Mouse (Mus musculus) cortical plate, adult 2 months (tissue): ENCODE results near the gene Lrrc23. TPM values are rescaled to one million over a fixed set of nuclear protein-coding genes. Genes with fewer than 3 reads are reported as not detected.
A peak's percentile ranks its signal among the peaks of the same experiment; 100 is the strongest.
"Not testable (repeated sequence)": the region's sequence is repeated elsewhere in the genome, so short reads cannot be mapped to it uniquely, and the experiment has no call there.

Experiments used
- H3K27ac ChIP-seq: fragments of 200-500 bp; 2 replicates; pipeline ENCODE4 v1.5.1; 2012; ENCODE audit warnings: low read length, control low read depth, inconsistent platforms; ENCODE audit not compliant: insufficient read depth
- H3K4me1 ChIP-seq: fragments of 200-500 bp; 2 replicates; pipeline ENCODE4 v1.6.1; 2011; ENCODE audit warnings: low read length; ENCODE audit not compliant: control insufficient read depth, insufficient read depth
- H3K4me3 ChIP-seq: fragments of 200-500 bp; 2 replicates; pipeline ENCODE4 v1.5.1; 2011; ENCODE audit warnings: mild to moderate bottlenecking, low read length, control low read depth; ENCODE audit not compliant: insufficient read depth
- CTCF ChIP-seq: fragments of 200-500 bp; IDR thresholded peaks from 2 replicates; pipeline ENCODE4 v1.5.1; 2011; ENCODE audit warnings: mild to moderate bottlenecking, control low read depth, low read length; ENCODE audit not compliant: insufficient read depth; ENCODE audit errors: extremely low read depth
- POLR2A ChIP-seq: fragments of 200-500 bp; IDR thresholded peaks from 2 replicates; pipeline ENCODE4 v1.6.1; 2011; ENCODE audit warnings: mild to moderate bottlenecking, low read length, control low read depth; ENCODE audit not compliant: insufficient read depth; ENCODE audit errors: extremely low read depth
- polyA plus RNA-seq: library from polyadenylated mRNA; depleted of rRNA; stranded (reverse); fragments of >200 nt; gene quantifications from 2 replicates; pipeline ENCODE4 v1.2.3, GENCODE M21; 2012

Gene Lrrc23
- polyA plus RNA-seq, 1 experiment, result 5.0 TPM

DNA sequence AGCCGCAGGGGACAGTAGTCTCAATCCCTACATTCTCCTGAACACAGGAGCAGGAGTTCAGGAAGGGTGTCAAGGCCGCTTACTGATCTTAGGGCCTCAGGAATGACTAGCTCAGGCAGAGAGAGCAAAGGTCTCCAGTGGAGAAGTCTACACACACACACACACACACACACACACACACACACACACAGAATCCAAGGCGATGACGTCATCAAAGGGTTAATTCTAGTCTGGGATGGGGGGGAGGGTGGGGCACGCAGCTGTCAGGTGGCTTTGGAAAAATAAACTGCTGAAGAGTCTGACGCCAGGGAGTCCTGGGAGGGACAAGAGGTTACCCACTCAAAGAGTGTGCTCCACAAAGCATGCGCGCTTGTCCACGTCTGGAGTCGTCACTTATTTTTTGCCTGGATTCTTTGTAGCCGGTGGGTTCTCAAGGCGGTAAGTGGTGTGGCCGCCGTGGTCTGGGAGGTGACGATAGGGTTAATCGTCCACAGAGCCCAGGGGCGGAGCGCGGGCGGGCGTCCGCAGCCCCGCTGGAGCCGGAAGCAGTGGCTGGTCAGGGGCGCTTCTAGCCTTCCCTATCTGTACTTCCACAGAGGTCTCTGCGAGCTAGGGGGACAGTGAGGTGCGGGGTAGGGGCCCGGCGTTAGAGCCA, 29.0 kb upstream of the Lrrc23 start, which contains the start of gene Spsb2:
TSS of gene Spsb2 (plus strand) at position 304 of the 655 bp plus-strand sequence.
- TF ChIP-seq POLR2A (no peak), CTCF (no peak)
- Histone ChIP-seq H3K4me3 (peak within 1 kb of the TSS; percentile 37), H3K27ac (peak within 1 kb of the TSS; percentile 41), H3K4me1 (peaks cover 7% of the 10 kb centered on the region; the same call in 1 of the 2 replicates)

DNA sequence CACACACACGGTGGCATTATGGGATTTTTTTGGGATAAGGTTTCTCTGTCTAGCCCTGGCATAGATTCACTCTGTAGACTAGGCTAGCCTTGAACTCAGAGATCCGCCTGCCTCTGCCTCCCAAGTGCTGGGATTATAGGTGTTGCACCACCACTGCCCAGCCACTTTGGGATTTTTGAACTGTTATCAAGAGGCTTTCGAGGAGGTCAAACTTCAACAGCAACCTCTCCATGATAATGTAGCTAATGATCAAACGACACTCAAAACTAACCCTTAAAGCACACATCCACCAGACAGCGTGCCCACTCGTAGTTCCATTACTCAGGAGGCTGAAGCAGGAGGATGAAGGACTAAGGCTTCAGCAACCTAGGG, 28.4 kb upstream of the Lrrc23 start:
- Histone ChIP-seq H3K4me1 (peaks cover 7% of the 10 kb centered on the region; the same call in 1 of the 2 replicates), H3K4me3 (no peak overlapping the region; the same call in 1 of the 2 replicates), H3K27ac (peak overlapping the region; percentile 20)
- TF ChIP-seq CTCF, result no peak
- TF ChIP-seq POLR2A, result no peak

DNA sequence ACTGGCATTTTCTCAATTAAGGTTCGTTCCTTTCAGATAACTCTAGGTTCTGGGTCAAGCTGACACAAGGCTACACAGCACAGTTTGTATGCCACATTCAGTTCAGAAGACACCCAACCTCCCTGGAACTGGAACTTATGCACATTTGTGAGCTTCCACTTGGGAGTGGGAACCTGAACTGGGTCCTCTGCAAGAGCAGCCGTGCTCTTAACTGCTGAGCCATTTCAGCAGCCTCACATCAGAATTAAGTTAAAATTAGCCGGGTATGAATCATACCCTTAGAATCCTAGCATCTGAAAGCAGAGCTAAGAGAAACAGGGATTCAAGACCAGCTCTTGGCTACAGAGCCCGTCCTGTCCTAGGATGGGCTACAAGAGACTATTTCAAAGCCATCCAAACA, 27.8 kb upstream of the Lrrc23 start:
- peak overlapping the region; percentile 36 for H3K27ac ChIP-seq

DNA sequence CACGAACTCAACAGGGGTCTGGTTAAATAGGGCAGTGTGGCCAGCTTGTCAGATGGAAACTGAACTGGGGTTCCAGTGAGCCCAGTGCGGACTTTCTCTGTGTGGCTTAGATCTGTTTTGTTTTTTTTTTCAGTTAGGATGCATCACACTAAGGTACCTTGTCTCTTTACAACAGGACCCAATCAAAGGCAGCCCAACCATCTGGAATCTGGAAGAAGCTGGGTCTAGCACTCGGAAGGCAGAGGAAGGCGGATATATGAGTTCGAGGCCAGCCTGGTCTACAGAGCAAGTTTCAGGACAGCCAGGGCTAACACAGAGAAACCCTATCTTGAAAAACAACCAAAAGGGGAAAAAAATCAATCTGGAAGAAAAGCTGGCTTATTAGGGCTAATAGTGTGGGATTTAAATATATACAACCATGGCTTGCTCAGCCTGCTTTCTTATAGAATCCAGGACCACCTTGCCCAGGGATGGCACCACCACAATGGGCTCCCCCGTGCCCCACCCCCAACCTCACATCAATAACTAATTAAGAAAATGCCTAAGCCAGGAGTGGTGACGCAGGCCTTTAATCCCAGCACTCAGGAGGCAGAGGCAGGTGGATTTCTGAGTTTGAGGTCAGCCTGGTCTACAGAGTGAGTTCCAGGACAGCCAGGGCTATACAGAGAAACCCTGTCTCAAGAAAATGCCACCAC, 27.1 kb upstream of the Lrrc23 start:
- H3K27ac ChIP-seq, result peak overlapping the region; percentile 61
- H3K4me3 ChIP-seq, result no peak overlapping the region

More for the DNA sequence above, 27.8 kb upstream of the Lrrc23 start:
- Histone ChIP-seq H3K4me3 (no peak overlapping the region), H3K4me1 (peaks cover 7% of the 10 kb centered on the region; the same call in 1 of the 2 replicates)
- TF ChIP-seq CTCF (no peak), POLR2A (peak; percentile 61; the same call in 1 of the 2 replicates)

DNA sequence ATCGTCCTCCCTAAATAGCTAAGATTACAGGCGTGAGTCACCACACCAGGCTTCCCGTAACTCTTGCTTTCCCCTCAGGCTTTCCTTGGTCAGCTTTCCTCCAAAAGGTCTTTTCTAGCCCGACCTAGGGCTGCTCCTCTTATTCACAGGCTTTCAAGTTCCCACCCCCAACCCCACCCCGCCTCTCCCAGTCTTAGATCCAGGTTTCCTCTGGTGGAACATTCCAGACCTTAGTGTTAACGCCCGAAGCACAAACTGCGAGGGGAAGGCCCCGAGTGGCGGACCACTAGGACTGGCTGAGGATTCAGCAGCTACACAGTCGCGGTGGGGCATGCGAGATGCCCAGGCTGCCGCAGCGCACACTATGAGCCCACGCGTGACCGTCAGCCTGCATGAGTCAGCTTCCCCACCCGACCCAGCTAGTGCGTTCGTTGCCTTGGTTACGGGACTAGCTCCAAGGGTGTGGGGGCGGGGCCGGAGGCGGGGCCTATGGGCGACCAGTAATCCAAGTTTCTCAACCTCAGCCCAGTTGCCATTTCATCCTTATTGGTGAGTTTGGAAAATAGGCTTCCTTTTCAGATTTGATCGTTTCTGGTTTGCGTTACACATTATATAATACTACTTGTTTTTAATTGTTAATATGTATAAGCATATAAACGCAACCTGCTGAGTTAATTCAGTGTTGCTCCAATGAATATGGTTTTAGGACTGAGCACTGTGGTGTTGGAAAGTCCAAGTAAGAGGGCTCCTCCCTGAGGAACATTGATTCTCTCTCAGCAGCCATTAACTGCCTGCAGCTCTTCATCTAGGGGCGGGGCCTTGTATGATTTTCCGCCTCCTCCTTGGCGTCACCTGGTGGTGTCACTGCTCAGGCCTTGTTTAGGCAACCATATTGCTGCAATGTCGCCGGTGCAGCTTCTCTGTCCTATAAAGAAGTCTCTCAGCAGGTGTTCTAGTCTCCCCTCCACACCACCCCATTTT, 26.1 kb upstream of the Lrrc23 start:
- Histone ChIP-seq H3K27ac (peak overlapping the region; percentile 61), H3K4me1 (peaks cover 7% of the 10 kb centered on the region; the same call in 1 of the 2 replicates), H3K4me3 (peak overlapping the region; percentile 33)
- peak; percentile 90 for TF ChIP-seq POLR2A
- TF ChIP-seq CTCF, result no peak

More for the DNA sequence above, 27.1 kb upstream of the Lrrc23 start:
- TF ChIP-seq POLR2A (no peak), CTCF (no peak)
- peaks cover 7% of the 10 kb centered on the region; the same call in 1 of the 2 replicates for H3K4me1 ChIP-seq

DNA sequence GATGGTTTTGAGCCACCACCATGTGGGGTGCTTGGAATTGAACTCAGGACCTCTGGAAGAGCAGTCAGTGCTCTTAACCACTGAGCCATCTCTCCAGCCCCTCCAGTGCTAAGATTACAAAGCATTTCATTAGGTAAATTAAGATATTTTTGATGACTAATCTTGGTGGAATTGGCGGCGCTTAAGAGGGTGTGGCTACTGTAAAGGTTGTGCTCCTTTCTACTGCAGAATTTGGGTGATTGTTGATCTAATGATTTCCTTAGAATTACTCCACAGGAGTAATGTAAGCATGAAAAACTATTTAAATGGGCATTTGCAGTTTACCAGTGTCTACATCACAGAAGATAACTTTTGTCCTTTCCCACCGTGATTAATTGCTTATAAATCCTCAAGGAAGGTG, 24.8 kb upstream of the Lrrc23 start:
- TF ChIP-seq POLR2A (no peak), CTCF (no peak)
- no peak overlapping the region for H3K27ac ChIP-seq
- peaks cover 7% of the 10 kb centered on the region; the same call in 1 of the 2 replicates for H3K4me1 ChIP-seq
- H3K4me3 ChIP-seq, result no peak overlapping the region

GRCm38 (mm10) chr6:124803691-124804090, 24.2 kb upstream of the Lrrc23 start:
- not testable (repeated sequence) for H3K27ac ChIP-seq, H3K4me1 ChIP-seq, H3K4me3 ChIP-seq

- peaks cover 7% of the 10 kb centered on the region; the same call in 1 of the 2 replicates for H3K4me1 ChIP-seq
- H3K4me3 ChIP-seq, result no peak overlapping the region
- TF ChIP-seq POLR2A, result no peak
- no peak for TF ChIP-seq CTCF
- H3K27ac ChIP-seq, result no peak overlapping the region
These were observed 23.5 kb upstream of the Lrrc23 start for GRCm38 (mm10) chr6:124803061-124803460.

DNA sequence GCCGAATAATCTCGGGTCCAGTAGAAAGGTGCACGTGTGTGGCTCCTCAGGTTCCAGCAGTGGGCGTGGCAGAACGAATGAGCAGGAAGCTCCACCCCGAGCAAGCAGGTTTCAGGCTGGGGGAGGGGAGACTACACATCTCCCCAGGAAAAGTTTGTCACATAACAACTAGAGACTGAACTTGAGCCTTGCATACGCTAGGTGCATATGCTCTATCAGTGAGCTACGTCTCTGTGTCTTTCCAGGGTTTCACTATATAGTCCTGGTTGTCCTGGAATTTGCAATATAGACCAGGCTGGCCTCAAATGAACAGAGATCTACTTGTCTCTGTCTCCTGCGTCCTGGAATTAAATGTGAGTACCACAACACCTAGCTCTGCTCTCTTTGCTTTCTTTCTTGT, 22.9 kb upstream of the Lrrc23 start:
- H3K4me3 ChIP-seq, H3K4me1 ChIP-seq, H3K27ac ChIP-seq: not testable (repeated sequence)

DNA sequence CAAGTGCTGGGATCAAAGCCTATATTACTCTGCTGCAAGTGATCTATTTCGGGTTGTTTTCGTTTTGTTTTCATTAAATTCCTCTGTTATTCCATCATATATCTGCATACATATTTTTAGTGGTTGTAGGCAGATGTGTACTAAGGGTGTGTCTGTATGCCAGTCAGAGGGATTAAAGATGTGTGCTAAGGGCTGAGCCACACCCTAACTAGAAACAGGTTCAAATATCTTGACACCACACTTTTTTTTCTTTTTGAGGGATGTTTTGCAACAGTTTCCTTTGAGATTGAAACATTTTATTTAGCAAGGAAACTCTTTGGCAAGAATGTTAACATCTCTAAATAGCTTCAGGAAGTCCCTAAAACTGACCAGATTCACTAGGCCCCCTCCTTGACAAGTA, 16.7 kb upstream of the Lrrc23 start:
- H3K4me1 ChIP-seq, result no peaks in the 10 kb centered on the region
- no peak overlapping the region for H3K27ac ChIP-seq
- TF ChIP-seq POLR2A (no peak), CTCF (no peak)
- H3K4me3 ChIP-seq, result no peak overlapping the region
